In genomic region chr4:81085188-81085587, GRCm38 (mm10) we compare ENCODE assay signal across 22 mouse cellular contexts.
DNase-seq lines count a peak whose midpoint lies in the region; ATAC-seq and TF ChIP-seq lines count a peak whose summit lies in the region.
"Had no signal": no experiment of that assay in that cellular context is flagged by ENCODE, and none has a peak within 500 bp of the region (broad histone marks: within the 10 kb centered on the region; RNA-seq: fewer than 3 reads in every experiment).

No protein-coding gene starts in this region.

- no peak overlapping the region for H3K9ac ChIP-seq in kidney, postnatal 0 days (ENCODE audit: low read depth, low read length)
- H3K9ac ChIP-seq in limb, embryonic 11.5 days (ENCODE audit: low read length): no peak overlapping the region
- H3K9ac ChIP-seq: embryonic facial prominence, embryonic 13.5 days; forebrain, embryonic 13.5 days; forebrain, postnatal 0 days; heart, embryonic 12.5 days; hindbrain, embryonic 14.5 days; intestine, embryonic 15.5 days had no signal

- 22% methylated on average over 4 of the region's 4 CpGs for WGBS in kidney, postnatal 0 days
- WGBS in embryonic facial prominence, embryonic 10.5 days: 39% methylated on average over 4 of the region's 4 CpGs
- 27% methylated on average over 4 of the region's 4 CpGs for WGBS in limb, embryonic 11.5 days

- H3K4me2 ChIP-seq in kidney, postnatal 0 days (ENCODE audit: low read length): no peak overlapping the region
- H3K4me2 ChIP-seq in limb, embryonic 11.5 days (ENCODE audit: low read depth, severe bottlenecking): no peak overlapping the region
- H3K4me2 ChIP-seq: embryonic facial prominence, embryonic 13.5 days; forebrain, embryonic 13.5 days; heart, embryonic 12.5 days; hindbrain, embryonic 14.5 days; intestine, embryonic 15.5 days had no signal

- H3K9me3 ChIP-seq in kidney, postnatal 0 days (replicated peaks; ENCODE audit: low read length): no peaks in the 10 kb centered on the region
- no peaks in the 10 kb centered on the region for H3K9me3 ChIP-seq in embryonic facial prominence, embryonic 10.5 days
- H3K9me3 ChIP-seq in limb, embryonic 11.5 days (ENCODE audit: control insufficient read depth, low read length): no peaks in the 10 kb centered on the region
- H3K9me3 ChIP-seq: embryonic facial prominence, embryonic 13.5 days; forebrain, embryonic 13.5 days; heart, embryonic 12.5 days; hindbrain, embryonic 10.5 days; intestine, embryonic 15.5 days had no signal

- ATAC-seq in kidney, postnatal 0 days (replicated peaks; ENCODE audit: low FRiP score, low read depth): no peak
- no peak for ATAC-seq in limb, embryonic 11.5 days (ENCODE audit: insufficient number of reproducible peaks, low FRiP score, low TSS enrichment, low read depth)
- ATAC-seq: activated CD4-positive, CD25-positive, alpha-beta regulatory T cell, adult 4 months; forebrain, embryonic 13.5 days; forebrain, postnatal 0 days; intestine, embryonic 15.5 days; Patski had no signal

- peak; percentile 1 for DNase-seq in kidney, postnatal 0 days (ENCODE audit: low spot score)
- DNase-seq in kidney, adult 11 months: no peak
- DNase-seq in embryonic facial prominence, embryonic 10.5 days (ENCODE audit: low spot score): peak; percentile 16
- DNase-seq in limb, embryonic 11.5 days (ENCODE audit: low spot score): peak; percentile 25
- DNase-seq in mesoderm, embryonic 11.5 days (ENCODE audit: low read depth, low spot score): peak; percentile 8
- no peak for DNase-seq in gastrocnemius, postnatal 4 days (ENCODE audit: low spot score in 2 of 2)
- no peak for DNase-seq in thymus, postnatal 0 days (ENCODE audit: low spot score)
- DNase-seq in kidney, adult 9 months: no peak
- DNase-seq: adrenal gland, postnatal 14 days; cerebellum, adult 18-20 months; cerebellum, postnatal 10 days; forebrain, postnatal 0 days; gastrocnemius, adult 2 months; gastrocnemius, postnatal 25 days had no signal

- H3K27ac ChIP-seq in kidney, postnatal 0 days: no peak overlapping the region
- no peak overlapping the region for H3K27ac ChIP-seq in embryonic facial prominence, embryonic 10.5 days (replicated peaks)
- H3K27ac ChIP-seq in limb, embryonic 11.5 days (replicated peaks; ENCODE audit: low read depth, low read length): no peak overlapping the region
- H3K27ac ChIP-seq: embryonic facial prominence, embryonic 13.5 days; forebrain, embryonic 13.5 days; gastrocnemius, adult 2 months; hindbrain, embryonic 10.5 days; hindbrain, embryonic 14.5 days; intestine, embryonic 15.5 days had no signal

- no peaks in the 10 kb centered on the region for H3K36me3 ChIP-seq in kidney, postnatal 0 days (ENCODE audit: insufficient read depth, low read length)
- H3K36me3 ChIP-seq in embryonic facial prominence, embryonic 10.5 days (replicated peaks): no peaks in the 10 kb centered on the region
- H3K36me3 ChIP-seq in limb, embryonic 11.5 days (ENCODE audit: control insufficient read depth, insufficient read depth, low read length): no peaks in the 10 kb centered on the region
- H3K36me3 ChIP-seq: embryonic facial prominence, embryonic 13.5 days; heart, embryonic 12.5 days; hindbrain, embryonic 10.5 days; intestine, embryonic 15.5 days had no signal

- H3K4me1 ChIP-seq in kidney, postnatal 0 days (replicated peaks; ENCODE audit: insufficient read depth, low read length): no peaks in the 10 kb centered on the region
- peaks cover 6% of the 10 kb centered on the region for H3K4me1 ChIP-seq in embryonic facial prominence, embryonic 10.5 days
- H3K4me1 ChIP-seq in limb, embryonic 11.5 days (ENCODE audit: control insufficient read depth, insufficient read depth, low read length): no peaks in the 10 kb centered on the region
- H3K4me1 ChIP-seq: forebrain, embryonic 13.5 days; heart, embryonic 12.5 days; hindbrain, embryonic 10.5 days; intestine, embryonic 15.5 days had no signal

- H3K27me3 ChIP-seq in kidney, postnatal 0 days (ENCODE audit: insufficient read depth, low read length): no peaks in the 10 kb centered on the region
- H3K27me3 ChIP-seq in embryonic facial prominence, embryonic 10.5 days (replicated peaks; ENCODE audit: low read depth, poor library complexity, severe bottlenecking): no peaks in the 10 kb centered on the region
- H3K27me3 ChIP-seq in limb, embryonic 11.5 days (ENCODE audit: control insufficient read depth, insufficient read depth, low read length): no peaks in the 10 kb centered on the region
- H3K27me3 ChIP-seq: embryonic facial prominence, embryonic 13.5 days; forebrain, embryonic 13.5 days; heart, embryonic 12.5 days; intestine, embryonic 15.5 days; Patski had no signal

- no peak overlapping the region for H3K4me3 ChIP-seq in kidney, postnatal 0 days (replicated peaks; ENCODE audit: low read depth, low read length)
- no peak overlapping the region for H3K4me3 ChIP-seq in embryonic facial prominence, embryonic 10.5 days
- no peak overlapping the region for H3K4me3 ChIP-seq in limb, embryonic 11.5 days (ENCODE audit: low read depth, low read length)
- H3K4me3 ChIP-seq: embryonic facial prominence, embryonic 13.5 days; forebrain, embryonic 13.5 days; gastrocnemius, adult 2 months; heart, embryonic 12.5 days; hindbrain, embryonic 10.5 days; intestine, embryonic 15.5 days had no signal

- TF ChIP-seq CTCF in kidney, postnatal 0 days (IDR thresholded peaks at IDR 0.05; ENCODE audit: low read depth): no peak

Comparison
In these comparisons a context has a peak if more than half of its experiments do, and no peak if none do; other contexts are left out.
1. DNase-seq: peak in kidney, postnatal 0 days (single experiment), embryonic facial prominence, embryonic 10.5 days (single experiment), limb, embryonic 11.5 days (single experiment) and mesoderm, embryonic 11.5 days (single experiment); none in kidney, adult 11 months (single experiment), gastrocnemius, postnatal 4 days (0 of 2), thymus, postnatal 0 days (single experiment) and kidney, adult 9 months (single experiment).